Comparison of ENCODE assay signal across 9 mouse cellular contexts in the genomic region with DNA sequence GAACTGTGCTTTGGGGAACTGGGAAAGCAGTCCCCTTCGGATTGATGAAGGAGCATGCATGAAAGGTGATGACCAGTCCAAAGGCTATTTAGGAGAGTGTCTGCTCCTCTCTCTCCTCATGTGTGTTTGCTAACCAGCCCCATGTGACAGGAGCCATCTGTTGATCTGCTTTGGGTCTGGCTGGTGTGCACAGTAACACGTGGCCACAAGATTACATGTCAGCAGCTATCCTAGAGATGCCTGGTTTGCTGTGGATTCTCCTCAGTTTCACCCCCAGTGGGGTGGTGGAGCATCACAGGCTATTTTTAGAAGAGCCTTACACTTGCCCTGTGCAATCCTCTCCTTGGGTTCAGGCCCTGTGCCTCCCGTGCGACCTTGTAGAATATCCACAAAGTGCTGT. TPM values are rescaled to one million over a fixed set of nuclear protein-coding genes. Genes with fewer than 3 reads are reported as not detected.
DNase-seq lines count a peak whose midpoint lies in the region; ATAC-seq lines count a peak whose summit lies in the region.
"Had no signal": no experiment of that assay in that cellular context is flagged by ENCODE, and none has a peak within 500 bp of the region (broad histone marks: within the 10 kb centered on the region; RNA-seq: fewer than 3 reads in every experiment).

No protein-coding gene starts in this region.

- no peaks in the 10 kb centered on the region for H3K27me3 ChIP-seq in liver, embryonic 13.5 days
- H3K27me3 ChIP-seq: forebrain, embryonic 13.5 days had no signal

- H3K4me1 ChIP-seq in liver, embryonic 13.5 days (replicated peaks), result peaks cover 14% of the 10 kb centered on the region
- H3K4me1 ChIP-seq: forebrain, embryonic 13.5 days had no signal

- no peak overlapping the region for H3K4me2 ChIP-seq in liver, embryonic 13.5 days
- H3K4me2 ChIP-seq: forebrain, embryonic 13.5 days had no signal

- 58% methylated on average over 4 of the region's 4 CpGs for WGBS in liver, embryonic 13.5 days (ENCODE audit: insufficient replicate concordance)

- no peaks in the 10 kb centered on the region for H3K9me3 ChIP-seq in liver, embryonic 13.5 days (replicated peaks)
- H3K9me3 ChIP-seq: forebrain, embryonic 13.5 days had no signal

- no peak overlapping the region for H3K4me3 ChIP-seq in liver, embryonic 13.5 days (replicated peaks)
- H3K4me3 ChIP-seq: forebrain, embryonic 13.5 days had no signal

- H3K9ac ChIP-seq in liver, embryonic 13.5 days, result no peak overlapping the region
- H3K9ac ChIP-seq: forebrain, embryonic 13.5 days had no signal

- 0 out of 2 replicates have a peak, but pooled peaks cover 3% of the 10 kb centered on the region for H3K36me3 ChIP-seq in liver, embryonic 13.5 days

- 0 out of 2 replicates have a peak overlapping the region, but pooled peaks have one; percentile 11 for H3K27ac ChIP-seq in liver, embryonic 13.5 days
- H3K27ac ChIP-seq: forebrain, embryonic 13.5 days had no signal

- DNase-seq in heart, adult 18-20 months, result peak; percentile 38
- DNase-seq in heart, adult 8-10 months (ENCODE audit: low spot score), result no peak
- peak; percentile 92 for DNase-seq in MN1 (ENCODE audit: low spot score)
- DNase-seq in cerebellum, adult 9-11 months, result peak; percentile 81
- no peak for DNase-seq in liver, embryonic 13.5 days
- DNase-seq in ovary, postnatal 10 days (ENCODE audit: low spot score), result no peak
- DNase-seq in thymus, postnatal 0 days (ENCODE audit: low spot score), result no peak

- peak; percentile 68 for ATAC-seq in liver, embryonic 13.5 days (ENCODE audit: low read depth)
- no peak for ATAC-seq in monocyte, adult 5-6 weeks (replicated peaks; ENCODE audit: insufficient number of reproducible peaks, low FRiP score, low TSS enrichment, poor library complexity, severe bottlenecking)
- ATAC-seq: forebrain, embryonic 13.5 days had no signal

RNA-seq across cellular contexts. Expression of a gene that starts 42.2 kb away (rescaled TPM):
- total RNA-seq in heart, adult 18-20 months (2021), result 10 to 100 TPM; 19.3 to 22.1 TPM
- 10 to 100 TPM; 19.2 to 24.3 (median 22.6) TPM for total RNA-seq in heart, adult 8-10 months (2022)
- 3.0 and 3.1 TPM in 2 replicates for polyA plus RNA-seq in liver, embryonic 13.5 days (2015; fragmentation: Nextera tagmentation; extraction: Ambion mirVana)
- polyA plus RNA-seq in thymus, postnatal 0 days (2015; fragmentation: Nextera tagmentation; extraction: Ambion mirVana), result 7.0 and 9.0 TPM in 2 replicates
- total RNA-seq in monocyte, adult 5-6 weeks (2017), result 17.2 to 32.5 TPM (median 17.4 TPM) in 3 replicates

Comparison
In these comparisons a context has a peak if more than half of its experiments do, and no peak if none do; other contexts are left out.
1. DNase-seq: peak in heart, adult 18-20 months (2 of 2), MN1 (single experiment) and cerebellum, adult 9-11 months (single experiment); none in heart, adult 8-10 months (single experiment), liver, embryonic 13.5 days (single experiment), ovary, postnatal 10 days (single experiment) and thymus, postnatal 0 days (single experiment).